Mouse (Mus musculus) forebrain, embryonic 10.5 days (tissue): Measurements from ENCODE around the gene Prom2. TPM values are rescaled to one million over a fixed set of nuclear protein-coding genes. Genes with fewer than 3 reads are reported as not detected.

Experiments used
- polyA plus RNA-seq: library from polyadenylated mRNA; unstranded; fragments of >200 nt; fragmentation: Nextera tagmentation; extraction: Ambion mirVana; gene quantifications from 2 replicates; pipeline ENCODE4 v1.2.1, GENCODE M21; 2016

The Prom2 gene
- polyA plus RNA-seq, 1 experiment from 2014 or later = 1.0 TPM

Other genes starting within 250 kb of the Prom2 start
- 3.6 and 4.1 TPM in 2 replicates for gene Dusp2, start 205.3 kb downstream of the Prom2 start, polyA plus RNA-seq
- gene Astl, start 202.8 kb downstream of the Prom2 start, polyA plus RNA-seq = not detected in 2 replicates
- 2.3 and 3.2 TPM in 2 replicates for gene Adra2b, start 178.3 kb downstream of the Prom2 start, polyA plus RNA-seq
- gene Gpat2, start 116.3 kb downstream of the Prom2 start, polyA plus RNA-seq = 0.14 and 0.21 TPM in 2 replicates
- 20.5 and 23.8 TPM in 2 replicates for gene Fahd2a, start 96.9 kb downstream of the Prom2 start, polyA plus RNA-seq
- gene Kcnip3, start 19.4 kb downstream of the Prom2 start, polyA plus RNA-seq = 2.1 TPM in 2 replicates
- gene Zfp661, start 45.6 kb upstream of the Prom2 start, polyA plus RNA-seq = 7.4 and 9.8 TPM in 2 replicates
- gene Mrps5, start 45.8 kb upstream of the Prom2 start, polyA plus RNA-seq = 180 and 188 TPM in 2 replicates
- gene Mal, start 115.2 kb upstream of the Prom2 start, polyA plus RNA-seq = 0.21 and 0.29 TPM in 2 replicates
- 0.34 and 0.36 TPM in 2 replicates for gene Mall, start 188.5 kb upstream of the Prom2 start, polyA plus RNA-seq
- 45.8 and 48.6 TPM in 2 replicates for gene Nphp1, start 247.4 kb upstream of the Prom2 start, polyA plus RNA-seq